Mouse (Mus musculus) CH12.LX (cell line): Measurements from ENCODE around the gene Eif3c. TPM values are rescaled to one million over a fixed set of nuclear protein-coding genes. Genes with fewer than 3 reads are reported as not detected.

Source experiments
- DNase-seq: peaks from one replicate; pipeline ENCODE4 v3.0.0-alpha.2; 2013; ENCODE audit errors: extremely low read depth
- H3K27ac ChIP-seq: 2 replicates; pipeline ENCODE4 v1.5.1; 2012; ENCODE audit warnings: low read depth, mild to moderate bottlenecking, control low read depth, moderate library complexity; ENCODE audit not compliant: insufficient read depth
- H3K27me3 ChIP-seq: replicated peaks from 2 replicates; pipeline ENCODE3; 2012; ENCODE audit warnings: inconsistent platforms
- H3K36me3 ChIP-seq, 2 experiments: replicated peaks in 1 of 2; 2 replicates each; pipeline versions ENCODE3 to v1.6.1; 2012; ENCODE audit warnings: inconsistent platforms in 1 of 2, low read length in 1 of 2, mild to moderate bottlenecking in 1 of 2, mixed read lengths in 1 of 2, moderate library complexity in 1 of 2; ENCODE audit not compliant: control insufficient read depth in 1 of 2, insufficient read depth in 1 of 2
- H3K4me1 ChIP-seq, 2 experiments: 2 replicates each; pipeline ENCODE4 v1.6.1; 2012; ENCODE audit warnings: inconsistent platforms in 1 of 2, moderate library complexity in 1 of 2; ENCODE audit not compliant: insufficient read depth in 2 of 2, control insufficient read depth in 1 of 2
- H3K4me2 ChIP-seq: 2 replicates; pipeline ENCODE4 v1.6.1; 2012; ENCODE audit warnings: low read depth, mild to moderate bottlenecking, control low read depth; ENCODE audit not compliant: poor library complexity, insufficient read depth, severe bottlenecking
- H3K4me3 ChIP-seq, 3 experiments: fragments of 150-350 bp in 1 of 3; sonication (generic) in 1 of 3; replicated peaks in 1 of 3; 2 replicates each; pipeline versions ENCODE3 to v1.5.1; 2011 to 2012; ENCODE audit warnings: low read depth in 2 of 3, low read length in 2 of 3, mild to moderate bottlenecking in 2 of 3, moderate library complexity in 2 of 3, control low read depth in 1 of 3, improper control_type of control experiment in 1 of 3, inconsistent platforms in 1 of 3, mixed read lengths in 1 of 3; ENCODE audit not compliant: poor library complexity in 1 of 3
- H3K79me2 ChIP-seq: replicated peaks from 2 replicates; pipeline ENCODE4 v1.6.1; 2012; ENCODE audit warnings: mild to moderate bottlenecking, moderate library complexity; ENCODE audit not compliant: control insufficient read depth, poor library complexity, insufficient read depth, severe bottlenecking; ENCODE audit errors: extremely low read depth
- H3K9ac ChIP-seq: 2 replicates; pipeline ENCODE4 v1.6.1; 2012; ENCODE audit warnings: low read depth, mild to moderate bottlenecking, control low read depth, moderate library complexity; ENCODE audit not compliant: insufficient read depth
- H3K9me3 ChIP-seq: replicated peaks from 2 replicates; pipeline ENCODE3; 2012; ENCODE audit warnings: low read length, inconsistent platforms, mixed read lengths
- CHD1 ChIP-seq: IDR thresholded peaks from 2 replicates; pipeline ENCODE4 v1.6.1; 2012; ENCODE audit warnings: low read depth, low read length, improper control_type of control experiment, inconsistent platforms
- CHD2 ChIP-seq: IDR thresholded peaks from 2 replicates; pipeline ENCODE4 v1.6.1; 2011; ENCODE audit warnings: low read length, improper control_type of control experiment
- CTCF ChIP-seq, 2 experiments: IDR thresholded peaks in 1 of 2; conservative IDR thresholded peaks in 1 of 2; 2 replicates each; pipeline ENCODE4 v1.5.1; 2011 to 2012; ENCODE audit warnings: low read depth in 2 of 2, low read length in 2 of 2, improper control_type of control experiment in 1 of 2, inconsistent platforms in 1 of 2, mild to moderate bottlenecking in 1 of 2, moderate library complexity in 1 of 2
- EP300 ChIP-seq: IDR thresholded peaks from 2 replicates; pipeline ENCODE4 v1.6.1; 2011; ENCODE audit warnings: low read length, improper control_type of control experiment
- IRF4 ChIP-seq: IDR thresholded peaks from 2 replicates; pipeline ENCODE4 v1.6.1; 2014; ENCODE audit warnings: low read depth, mild to moderate bottlenecking, inconsistent platforms, low read length, improper control_type of control experiment
- JUN ChIP-seq: IDR thresholded peaks from 2 replicates; pipeline ENCODE4 v1.6.1; 2011; ENCODE audit warnings: low read depth, mild to moderate bottlenecking, low read length, improper control_type of control experiment, moderate library complexity; ENCODE audit not compliant: insufficient read depth
- JUND ChIP-seq: conservative IDR thresholded peaks from 2 replicates; pipeline ENCODE4 v1.6.1; 2011; ENCODE audit warnings: low read depth, low read length, improper control_type of control experiment
- KAT2A ChIP-seq: IDR thresholded peaks from 2 replicates; pipeline ENCODE4 v1.6.1; 2012; ENCODE audit warnings: low read length, improper control_type of control experiment, inconsistent platforms; ENCODE audit not compliant: insufficient replicate concordance
- MAFK ChIP-seq: IDR thresholded peaks from 2 replicates; pipeline ENCODE4 v1.6.1; 2011; ENCODE audit warnings: low read length, improper control_type of control experiment; ENCODE audit not compliant: insufficient replicate concordance
- MAX ChIP-seq: IDR thresholded peaks from 2 replicates; pipeline ENCODE4 v1.6.1; 2011; ENCODE audit warnings: low read length, improper control_type of control experiment
- MAZ ChIP-seq: IDR thresholded peaks from 2 replicates; pipeline ENCODE4 v1.6.1; 2012; ENCODE audit warnings: low read depth, mild to moderate bottlenecking, inconsistent platforms, low read length, improper control_type of control experiment, moderate library complexity
- MXI1 ChIP-seq: IDR thresholded peaks from 2 replicates; pipeline ENCODE4 v1.6.1; 2011; ENCODE audit warnings: mild to moderate bottlenecking, low read depth, low read length, improper control_type of control experiment
- MYC ChIP-seq: IDR thresholded peaks from 2 replicates; pipeline ENCODE4 v1.6.1; 2011; ENCODE audit warnings: low read depth, mild to moderate bottlenecking, improper control_type of control experiment, low read length
- NELFE ChIP-seq: IDR thresholded peaks from 2 replicates; pipeline ENCODE4 v1.6.1; 2011; ENCODE audit warnings: low read depth, low read length, improper control_type of control experiment
- NRF1 ChIP-seq: IDR thresholded peaks from 2 replicates; pipeline ENCODE4 v1.6.1; 2014; ENCODE audit warnings: low read depth, mild to moderate bottlenecking, inconsistent platforms, low read length, improper control_type of control experiment, moderate library complexity
- POLR2A ChIP-seq: IDR thresholded peaks from 2 replicates; pipeline ENCODE4 v1.6.1; 2011; ENCODE audit warnings: low read depth, mild to moderate bottlenecking, improper control_type of control experiment, low read length
- POLR2AphosphoS2 ChIP-seq: IDR thresholded peaks from 2 replicates; pipeline ENCODE4 v1.6.1; 2011; ENCODE audit warnings: low read depth, low read length, improper control_type of control experiment
- RAD21 ChIP-seq: IDR thresholded peaks from 2 replicates; pipeline ENCODE4 v1.6.1; 2011; ENCODE audit warnings: low read depth, mild to moderate bottlenecking, low read length, improper control_type of control experiment, moderate library complexity
- RCOR1 ChIP-seq: conservative IDR thresholded peaks from 2 replicates; pipeline ENCODE4 v1.6.1; 2012; ENCODE audit warnings: low read depth, mild to moderate bottlenecking, inconsistent platforms, low read length, improper control_type of control experiment
- SIN3A ChIP-seq: IDR thresholded peaks from 2 replicates; pipeline ENCODE4 v1.6.1; 2012; ENCODE audit warnings: low read length, improper control_type of control experiment, inconsistent platforms
- SMC3 ChIP-seq: IDR thresholded peaks from 2 replicates; pipeline ENCODE4 v1.6.1; 2011; ENCODE audit warnings: low read depth, low read length, improper control_type of control experiment
- USF1 ChIP-seq: IDR thresholded peaks from 2 replicates; pipeline ENCODE4 v1.6.1; 2014; ENCODE audit warnings: low read depth, mild to moderate bottlenecking, inconsistent platforms, low read length, improper control_type of control experiment
- USF2 ChIP-seq: conservative IDR thresholded peaks from 2 replicates; pipeline ENCODE4 v1.6.1; 2011; ENCODE audit warnings: low read depth, low read length, improper control_type of control experiment
- ZC3H11A ChIP-seq: IDR thresholded peaks from 2 replicates; pipeline ENCODE4 v1.6.1; 2012; ENCODE audit warnings: low read depth, mild to moderate bottlenecking, inconsistent platforms, low read length, improper control_type of control experiment
- ZMIZ1 ChIP-seq: IDR thresholded peaks from 2 replicates; pipeline ENCODE4 v1.6.1; 2012; ENCODE audit warnings: low read depth, mild to moderate bottlenecking, inconsistent platforms, low read length, improper control_type of control experiment
- ZNF384 ChIP-seq: IDR thresholded peaks from 2 replicates; pipeline ENCODE4 v1.6.1; 2012; ENCODE audit warnings: low read depth, low read length, improper control_type of control experiment, inconsistent platforms
- dilution Hi-C: fragments of 300-500 bp; cut with MboI; formaldehyde crosslinking; loops from 2 replicates; pipeline ENCODE4 v1.14.3; 2020; ENCODE audit warnings: low sequenced_read_pairs; ENCODE audit not compliant: extremely low pct_unique_long_range_greater_than_20kb, extremely low pct_ligation_motif_present
- in situ Hi-C: fragments of 300-500 bp; cut with MboI; formaldehyde crosslinking; loops from 3 replicates; pipeline ENCODE4 v1.14.3; 2019; ENCODE audit warnings: low sequenced_read_pairs, low pct_ligation_motif_present, low pct_unique_long_range_greater_than_20kb, mixed read lengths
- polyA plus RNA-seq: library from polyadenylated mRNA; unstranded; fragments of >175 nt; gene quantifications from 2 replicates; pipeline ENCODE4 v1.2.1, GENCODE M21; 2012; ENCODE audit warnings: low read depth; ENCODE audit not compliant: insufficient read length
- total RNA-seq, 2 experiments: library from RNA; depleted of rRNA; stranded (reverse); fragments of 300-350 nt in 1 of 2; fragments of >200 nt in 1 of 2; gene quantifications; 2 replicates each; pipeline ENCODE4 v1.2.3; 2012 to 2014

The Eif3c gene
- total and polyA plus RNA-seq, 3 experiments, result 202 to 348 (median 276) TPM

- DNase-seq, result no peak
- H3K36me3 ChIP-seq, result peaks cover 22 to 49% of the 10 kb centered on the region in 2 experiments
- H3K4me1 ChIP-seq, result no peaks in the 10 kb centered on the region
- H3K4me3 ChIP-seq, result no peak overlapping the region
- dilution Hi-C loops, result no loop called here
- no peak overlapping the region for H3K9ac ChIP-seq
- H3K9me3 ChIP-seq, result no peaks in the 10 kb centered on the region
- no peaks in the 10 kb centered on the region for H3K27me3 ChIP-seq
- in situ Hi-C loops, result no loop called here
- no peak overlapping the region for H3K4me2 ChIP-seq
- no peak overlapping the region for H3K27ac ChIP-seq
- TF ChIP-seq POLR2AphosphoS2 (no peak), EP300 (no peak), ZMIZ1 (no peak), IRF4 (no peak), POLR2A (no peak), ZNF384 (no peak), MAX (no peak), CHD2 (no peak)
- TF ChIP-seq, all 38 proteins: peak for 0
- H3K79me2 ChIP-seq, result no peaks in the 10 kb centered on the region
These were observed 24.6 kb downstream of the Eif3c start for GRCm38 (mm10) chr7:126541661-126542060.

GRCm38 (mm10) chr7:126537820-126538585 lies 28.2 kb downstream of the Eif3c start:
- in situ Hi-C loops, result no loop called here

More at GRCm38 (mm10) chr7:126537820-126538585, 28.2 kb downstream of the Eif3c start:
- Histone ChIP-seq H3K27ac (no peak overlapping the region), H3K36me3 (peaks cover 0 to 12% of the 10 kb centered on the region in 2 experiments), H3K79me2 (no peaks in the 10 kb centered on the region), H3K4me1 (peaks cover 0 to 9% of the 10 kb centered on the region in 2 experiments; a peak in 2 of 4 replicates), H3K4me2 (no peak overlapping the region), H3K9ac (no peak overlapping the region), H3K4me3 (no peak overlapping the region), H3K27me3 (no peaks in the 10 kb centered on the region), H3K9me3 (no peaks in the 10 kb centered on the region)
- peak; percentile 51 for DNase-seq
- TF ChIP-seq CHD1 (no peak), MAZ (no peak), NRF1 (no peak), RAD21 (peak; percentile 52), SMC3 (peak; percentile 74), ZC3H11A (no peak; the same call in 1 of the 2 replicates), MYC (peak; percentile 11; the same call in 1 of the 2 replicates), CHD2 (no peak), USF2 (no peak), MXI1 (no peak), MAFK (no peak), SIN3A (no peak), CTCF (conservative IDR thresholded peaks at IDR 0.05 in 1 of 2, IDR thresholded peaks at IDR 0.05 in 1 of 2; ENCODE audit: low read depth in 2 of 2, low read length in 2 of 2) (peak; percentile 74 to 79), USF1 (no peak), POLR2AphosphoS2 (no peak), EP300 (no peak), NELFE (no peak), KAT2A (no peak), RCOR1 (no peak), POLR2A (no peak), JUN (no peak), ZNF384 (no peak), JUND (no peak)
- dilution Hi-C loops, result no loop called here
